Mouse (Mus musculus) spleen, adult 2 months (tissue): ENCODE results near the gene Phkb. TPM values are rescaled to one million over a fixed set of nuclear protein-coding genes. Genes with fewer than 3 reads are reported as not detected.
A peak's percentile ranks its signal among the peaks of the same experiment; 100 is the strongest.

Experiments used
- DNase-seq, 2 experiments: peaks; one replicate each; pipeline versions ENCODE4 v3.0.0 to v3.0.0-alpha.2; 2012 to 2021; ENCODE audit warnings: low spot score in 2 of 2, low read depth in 1 of 2
- H3K27ac ChIP-seq: fragments of 200-500 bp; 2 replicates; pipeline ENCODE4 v1.5.1; 2012; ENCODE audit warnings: low read length, inconsistent platforms; ENCODE audit not compliant: insufficient read depth
- H3K27me3 ChIP-seq: fragments of 200-500 bp; 2 replicates; pipeline ENCODE4 v1.6.1; 2012; ENCODE audit warnings: mild to moderate bottlenecking, moderate library complexity, low read length, inconsistent platforms; ENCODE audit not compliant: control insufficient read depth, insufficient read depth
- H3K36me3 ChIP-seq: fragments of 200-500 bp; 2 replicates; pipeline ENCODE4 v1.6.1; 2012; ENCODE audit warnings: mild to moderate bottlenecking, low read length, inconsistent platforms; ENCODE audit not compliant: control insufficient read depth, insufficient read depth
- H3K4me1 ChIP-seq: fragments of 200-500 bp; 2 replicates; pipeline ENCODE4 v1.6.1; 2011; ENCODE audit warnings: inconsistent platforms; ENCODE audit not compliant: control insufficient read depth, insufficient read depth, insufficient read length
- H3K4me3 ChIP-seq: fragments of 200-500 bp; 2 replicates; pipeline ENCODE4 v1.5.1; 2011; ENCODE audit warnings: mild to moderate bottlenecking, inconsistent platforms; ENCODE audit not compliant: insufficient read depth, insufficient read length; ENCODE audit errors: extremely low read depth
- CTCF ChIP-seq: fragments of 200-500 bp; IDR thresholded peaks from 2 replicates; pipeline ENCODE4 v1.5.1; 2011; ENCODE audit warnings: mild to moderate bottlenecking, inconsistent platforms; ENCODE audit not compliant: insufficient read depth, insufficient read length, insufficient replicate concordance; ENCODE audit errors: extremely low read depth
- POLR2A ChIP-seq: fragments of 200-500 bp; IDR thresholded peaks from 2 replicates; pipeline ENCODE4 v1.6.1; 2011; ENCODE audit warnings: low read depth, low read length, inconsistent platforms
- WGBS: fragments of 180-500 bp; shearing (Covaris S2); methylation state at CpG from one replicate; pipeline ENCODE4 v1.1.7; 2018; 5-methylcytosine and 5-hydroxymethylcytosine counted together
- polyA plus RNA-seq: library from polyadenylated mRNA; depleted of rRNA; stranded (reverse); fragments of >200 nt; gene quantifications from 2 replicates; pipeline ENCODE4 v1.2.3, GENCODE M21; 2012

The Phkb gene
- polyA plus RNA-seq, 1 experiment = 3.1 TPM

- Histone ChIP-seq H3K36me3 (peaks cover 1% of the 10 kb centered on the region), H3K4me1 (no peaks in the 10 kb centered on the region), H3K27ac (no peak overlapping the region), H3K4me3 (no peak overlapping the region), H3K27me3 (no peaks in the 10 kb centered on the region)
- TF ChIP-seq CTCF = no peak
- TF ChIP-seq POLR2A = no peak
- no peak for DNase-seq
- 85% methylated on average over 5 of the region's 5 CpGs for WGBS
Measured at GRCm38 (mm10) chr8:85936148-85936547, 95.4 kb downstream of the Phkb start.

GRCm38 (mm10) chr8:85937343-85937742 is 96.6 kb downstream of the Phkb start:
- no peak overlapping the region for H3K4me3 ChIP-seq
- no peak for DNase-seq
- H3K4me1 ChIP-seq = no peaks in the 10 kb centered on the region
- peaks cover 3% of the 10 kb centered on the region for H3K36me3 ChIP-seq
- TF ChIP-seq CTCF (no peak), POLR2A (no peak)
- no peak overlapping the region for H3K27ac ChIP-seq
- 91% methylated on average over 7 of the region's 7 CpGs for WGBS
- H3K27me3 ChIP-seq = no peaks in the 10 kb centered on the region

- H3K4me1 ChIP-seq = no peaks in the 10 kb centered on the region
- no peak overlapping the region for H3K27ac ChIP-seq
- DNase-seq = no peak
- WGBS = 93% methylated on average over 5 of the region's 5 CpGs
- no peaks in the 10 kb centered on the region for H3K27me3 ChIP-seq
- H3K36me3 ChIP-seq = peaks cover 10% of the 10 kb centered on the region
- no peak overlapping the region for H3K4me3 ChIP-seq
- no peak for TF ChIP-seq CTCF
- no peak for TF ChIP-seq POLR2A
Measured at GRCm38 (mm10) chr8:85944820-85945219, 104.1 kb downstream of the Phkb start.

GRCm38 (mm10) chr8:85958391-85958790 is 117.6 kb downstream of the Phkb start:
- TF ChIP-seq CTCF = no peak
- TF ChIP-seq POLR2A = no peak
- Histone ChIP-seq H3K27me3 (no peaks in the 10 kb centered on the region), H3K36me3 (no peaks in the 10 kb centered on the region; the same call in 1 of the 2 replicates), H3K4me3 (no peak overlapping the region), H3K27ac (no peak overlapping the region), H3K4me1 (no peaks in the 10 kb centered on the region)
- DNase-seq = no peak
- 87% methylated on average over 2 of the region's 2 CpGs for WGBS

GRCm38 (mm10) chr8:85959880-85960279 is 119.1 kb downstream of the Phkb start:
- no peak for TF ChIP-seq POLR2A
- TF ChIP-seq CTCF = no peak
- no peak overlapping the region for H3K27ac ChIP-seq
- WGBS = 96% methylated on average over 4 of the region's 4 CpGs
- H3K4me3 ChIP-seq = no peak overlapping the region
- no peak for DNase-seq
- no peaks in the 10 kb centered on the region for H3K27me3 ChIP-seq
- H3K36me3 ChIP-seq = no peaks in the 10 kb centered on the region; the same call in 1 of the 2 replicates
- no peaks in the 10 kb centered on the region for H3K4me1 ChIP-seq

- DNase-seq = peak in 1 of 2 experiments; percentile 4
- Histone ChIP-seq H3K4me3 (no peak overlapping the region), H3K36me3 (peaks cover 3% of the 10 kb centered on the region), H3K27ac (no peak overlapping the region), H3K27me3 (no peaks in the 10 kb centered on the region), H3K4me1 (no peaks in the 10 kb centered on the region)
- 93% methylated on average over 4 of the region's 4 CpGs for WGBS
- no peak for TF ChIP-seq CTCF
- TF ChIP-seq POLR2A = no peak
Measured at GRCm38 (mm10) chr8:85977588-85978077, 136.9 kb downstream of the Phkb start.

GRCm38 (mm10) chr8:85992911-85993310 is 152.2 kb downstream of the Phkb start:
- no peak for DNase-seq
- Histone ChIP-seq H3K27ac (no peak overlapping the region), H3K27me3 (no peaks in the 10 kb centered on the region), H3K4me3 (no peak overlapping the region), H3K36me3 (no peaks in the 10 kb centered on the region), H3K4me1 (no peaks in the 10 kb centered on the region)
- WGBS = 81% methylated on average over 1 of the region's 1 CpGs
- TF ChIP-seq POLR2A = no peak
- no peak for TF ChIP-seq CTCF
